Mouse (Mus musculus): Measurements from ENCODE around the gene Rnpc3.

The Rnpc3 gene

DNA sequence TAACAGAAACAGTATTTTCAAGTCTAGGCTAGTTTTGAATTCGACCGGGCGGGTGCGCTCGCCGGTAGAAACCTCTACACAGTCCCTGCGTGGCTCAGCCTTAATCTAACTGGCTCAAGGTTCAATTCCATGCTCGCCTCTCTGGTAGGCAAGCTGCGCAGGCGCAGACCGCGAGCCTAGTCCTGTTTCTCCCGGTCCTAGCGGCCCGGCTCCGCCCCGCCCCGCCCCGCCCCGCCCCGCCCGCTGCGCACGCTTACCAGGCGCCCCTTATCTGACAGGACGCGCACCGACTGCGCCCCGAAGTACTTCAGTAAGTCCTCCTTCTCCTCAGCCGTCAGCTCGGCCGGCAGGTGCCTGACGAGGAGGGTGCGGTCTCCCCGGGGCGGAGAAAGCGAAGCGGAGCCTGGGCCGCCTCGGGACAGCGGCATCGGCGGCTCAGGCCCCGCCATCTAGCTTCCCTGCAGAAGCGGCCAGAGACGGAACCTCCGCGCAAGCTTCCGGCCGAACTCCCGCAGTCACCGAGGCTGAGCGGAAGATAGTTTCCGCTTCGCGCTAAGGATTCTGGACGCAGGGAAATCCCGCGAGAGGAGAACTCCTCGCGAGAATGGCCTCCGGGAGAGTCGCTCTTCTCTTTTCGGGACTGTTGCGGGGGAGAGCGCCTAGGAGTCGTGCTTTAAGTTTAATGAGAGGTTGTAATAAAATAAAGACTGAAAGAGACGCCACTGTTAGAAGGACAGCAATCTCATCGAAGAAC lies at the start of gene Rnpc3:
TSS of gene Rnpc3 (minus strand) at position 544 of the 754 bp plus-strand sequence.
- peak; percentile 97 for DNase-seq (ENCODE audit: low read depth, low spot score)

- DNase-seq (ENCODE audit: low read depth, low spot score), result peak; percentile 49
Observed at GRCm38 (mm10) chr3:113656940-113657339, 27.0 kb upstream of the Rnpc3 start.

GRCm38 (mm10) chr3:113654335-113654734 lies 24.4 kb upstream of the Rnpc3 start:
- peak; percentile 76 for DNase-seq (ENCODE audit: low read depth, low spot score)

GRCm38 (mm10) chr3:113651386-113651785 lies 21.4 kb upstream of the Rnpc3 start:
- peak; percentile 34 for DNase-seq (ENCODE audit: low read depth, low spot score)

DNA sequence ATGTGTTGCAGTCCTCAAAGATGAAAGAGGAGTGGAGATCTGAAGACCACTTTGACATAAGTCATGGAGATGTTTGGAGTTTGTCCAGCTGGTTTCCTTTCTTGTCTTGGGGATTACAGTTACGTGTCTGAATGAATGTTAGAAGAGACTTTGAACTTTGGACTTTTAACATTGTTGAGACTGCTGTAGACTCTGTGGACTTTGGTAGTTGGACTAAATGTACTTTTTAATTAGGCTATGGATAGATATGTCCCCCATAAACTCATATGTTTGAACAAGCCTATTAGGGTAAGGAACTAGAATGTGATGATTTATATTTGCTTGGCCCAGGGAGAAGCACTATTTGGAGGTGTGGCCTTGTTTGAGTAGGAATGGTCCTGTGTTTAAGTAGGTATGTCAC lies 9.6 kb upstream of the Rnpc3 start:
- DNase-seq (ENCODE audit: low read depth, low spot score), result no peak

DNA sequence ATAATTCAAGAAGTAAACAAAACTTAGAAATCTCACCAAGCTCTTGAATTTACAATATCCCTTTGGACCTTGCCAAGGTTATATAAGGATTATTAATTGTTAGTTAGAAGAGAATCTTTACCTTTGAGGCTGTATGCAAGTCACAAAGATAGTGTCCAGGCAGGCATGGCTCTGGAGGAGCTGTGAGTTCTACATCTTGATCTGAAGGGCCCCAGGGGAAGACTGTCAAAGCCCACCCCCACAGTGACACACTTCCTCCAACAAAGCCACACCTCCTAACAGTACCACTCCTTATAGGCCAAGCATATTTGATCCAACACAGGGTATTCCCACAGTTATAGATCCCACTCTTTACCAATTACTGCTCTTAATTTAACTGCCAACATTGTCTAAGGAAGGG lies 4.3 kb upstream of the Rnpc3 start:
- DNase-seq (ENCODE audit: low read depth, low spot score), result no peak

- DNase-seq (ENCODE audit: low read depth, low spot score), result no peak
Observed at GRCm38 (mm10) chr3:113631611-113632010, 1.7 kb upstream of the Rnpc3 start.

- peak; percentile 62 for DNase-seq (ENCODE audit: low read depth, low spot score)
Observed at GRCm38 (mm10) chr3:113630564-113630963, 615 bp upstream of the Rnpc3 start.

GRCm38 (mm10) chr3:113606599-113606998 lies 23.4 kb downstream of the Rnpc3 start, which contains the start of gene Amy1:
Gene Amy1, minus strand, starts transcription at chr3:113606699.
- DNase-seq (ENCODE audit: low read depth, low spot score), result no peak

- DNase-seq (ENCODE audit: low read depth, low spot score), result peak; percentile 56
Observed at GRCm38 (mm10) chr3:113590844-113591243, 39.1 kb downstream of the Rnpc3 start.

DNA sequence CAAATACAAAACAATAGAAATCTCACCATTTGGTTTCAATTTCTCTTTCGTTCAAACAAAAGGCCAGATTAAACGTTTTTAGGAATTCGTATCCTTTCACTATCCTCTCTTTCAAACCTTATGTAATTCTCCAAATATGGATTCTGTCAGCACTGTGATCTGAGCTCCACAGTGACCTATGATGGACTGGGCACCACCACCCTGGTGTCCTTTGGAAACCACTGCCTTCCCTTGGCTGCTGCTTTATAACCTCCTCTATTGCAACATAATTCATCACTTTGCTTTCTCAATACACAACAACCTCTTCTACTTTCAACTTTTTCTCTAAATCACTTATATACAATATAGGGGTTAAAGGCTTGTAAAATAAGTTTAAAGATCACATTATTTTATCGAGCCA lies 55.4 kb downstream of the Rnpc3 start:
- no peak for DNase-seq (ENCODE audit: low read depth, low spot score)

- no peak for DNase-seq (ENCODE audit: low read depth, low spot score)
Observed at GRCm38 (mm10) chr3:113574138-113574537, 55.8 kb downstream of the Rnpc3 start.

GRCm38 (mm10) chr3:113572158-113572557 lies 57.8 kb downstream of the Rnpc3 start:
- DNase-seq (ENCODE audit: low read depth, low spot score), result no peak

Measured in R1 (cell line).